Mouse (Mus musculus) ES-E14 (cell line): ENCODE results near the gene Smpd2.

Experiments used
- CHD2 ChIP-seq: IDR thresholded peaks from 2 replicates; pipeline ENCODE4 v1.6.1; 2014; ENCODE audit warnings: mild to moderate bottlenecking, low read depth, low read length, inconsistent platforms
- HCFC1 ChIP-seq: IDR thresholded peaks from 2 replicates; pipeline ENCODE4 v1.6.1; 2012; ENCODE audit warnings: low read length, inconsistent platforms, borderline replicate concordance; ENCODE audit not compliant: insufficient read depth
- MAFK ChIP-seq: IDR thresholded peaks from 2 replicates; pipeline ENCODE4 v1.6.1; 2014; ENCODE audit warnings: mild to moderate bottlenecking, low read depth, low read length, inconsistent platforms; ENCODE audit not compliant: insufficient read depth
- ZC3H11A ChIP-seq: IDR thresholded peaks from 2 replicates; pipeline ENCODE4 v1.6.1; 2012; ENCODE audit warnings: low read depth, mild to moderate bottlenecking, inconsistent platforms, low read length, borderline replicate concordance
- ZNF384 ChIP-seq: IDR thresholded peaks from 2 replicates; pipeline ENCODE4 v1.6.1; 2012; ENCODE audit warnings: low read depth, low read length, inconsistent platforms

- TF ChIP-seq MAFK: no peak
- no peak for TF ChIP-seq CHD2
- no peak for TF ChIP-seq ZNF384
- TF ChIP-seq HCFC1: no peak
- no peak for TF ChIP-seq ZC3H11A
Observed at GRCm38 (mm10) chr10:41491111-41491510, 942 bp upstream of the Smpd2 start.
